Mouse (Mus musculus) CH12.LX (cell line): ENCODE measurements at regions not wholly inside any gene's neighbourhood (a gene's known extent, or its start where the extent isn't known, plus 50 kb on each side); places are given as distances from the start of the nearest gene placed in this dataset.

Experiments used
- BHLHE40 ChIP-seq: IDR thresholded peaks from 2 replicates; pipeline ENCODE4 v1.6.1; 2011; ENCODE audit warnings: mild to moderate bottlenecking, low read depth, low read length, improper control_type of control experiment
- CTCF ChIP-seq, 2 experiments: IDR thresholded peaks in 1 of 2; conservative IDR thresholded peaks in 1 of 2; 2 replicates each; pipeline ENCODE4 v1.5.1; 2011 to 2012; ENCODE audit warnings: low read depth in 2 of 2, low read length in 2 of 2, improper control_type of control experiment in 1 of 2, inconsistent platforms in 1 of 2, mild to moderate bottlenecking in 1 of 2, moderate library complexity in 1 of 2
- MAX ChIP-seq: IDR thresholded peaks from 2 replicates; pipeline ENCODE4 v1.6.1; 2011; ENCODE audit warnings: low read length, improper control_type of control experiment
- MAZ ChIP-seq: IDR thresholded peaks from 2 replicates; pipeline ENCODE4 v1.6.1; 2012; ENCODE audit warnings: low read depth, mild to moderate bottlenecking, inconsistent platforms, low read length, improper control_type of control experiment, moderate library complexity
- MXI1 ChIP-seq: IDR thresholded peaks from 2 replicates; pipeline ENCODE4 v1.6.1; 2011; ENCODE audit warnings: mild to moderate bottlenecking, low read depth, low read length, improper control_type of control experiment
- NELFE ChIP-seq: IDR thresholded peaks from 2 replicates; pipeline ENCODE4 v1.6.1; 2011; ENCODE audit warnings: low read depth, low read length, improper control_type of control experiment
- POLR2A ChIP-seq: IDR thresholded peaks from 2 replicates; pipeline ENCODE4 v1.6.1; 2011; ENCODE audit warnings: low read depth, mild to moderate bottlenecking, improper control_type of control experiment, low read length
- POLR2AphosphoS2 ChIP-seq: IDR thresholded peaks from 2 replicates; pipeline ENCODE4 v1.6.1; 2011; ENCODE audit warnings: low read depth, low read length, improper control_type of control experiment
- RAD21 ChIP-seq: IDR thresholded peaks from 2 replicates; pipeline ENCODE4 v1.6.1; 2011; ENCODE audit warnings: low read depth, mild to moderate bottlenecking, low read length, improper control_type of control experiment, moderate library complexity
- RCOR1 ChIP-seq: conservative IDR thresholded peaks from 2 replicates; pipeline ENCODE4 v1.6.1; 2012; ENCODE audit warnings: low read depth, mild to moderate bottlenecking, inconsistent platforms, low read length, improper control_type of control experiment
- SIN3A ChIP-seq: IDR thresholded peaks from 2 replicates; pipeline ENCODE4 v1.6.1; 2012; ENCODE audit warnings: low read length, improper control_type of control experiment, inconsistent platforms
- SMC3 ChIP-seq: IDR thresholded peaks from 2 replicates; pipeline ENCODE4 v1.6.1; 2011; ENCODE audit warnings: low read depth, low read length, improper control_type of control experiment
- UBTF ChIP-seq: IDR thresholded peaks from 2 replicates; pipeline ENCODE4 v1.6.1; 2012; ENCODE audit warnings: low read depth, mild to moderate bottlenecking, inconsistent platforms, low read length, improper control_type of control experiment, moderate library complexity
- ZKSCAN1 ChIP-seq: IDR thresholded peaks from 2 replicates; pipeline ENCODE4 v1.6.1; 2012; ENCODE audit warnings: low read depth, inconsistent platforms, low read length, improper control_type of control experiment, borderline replicate concordance

DNA sequence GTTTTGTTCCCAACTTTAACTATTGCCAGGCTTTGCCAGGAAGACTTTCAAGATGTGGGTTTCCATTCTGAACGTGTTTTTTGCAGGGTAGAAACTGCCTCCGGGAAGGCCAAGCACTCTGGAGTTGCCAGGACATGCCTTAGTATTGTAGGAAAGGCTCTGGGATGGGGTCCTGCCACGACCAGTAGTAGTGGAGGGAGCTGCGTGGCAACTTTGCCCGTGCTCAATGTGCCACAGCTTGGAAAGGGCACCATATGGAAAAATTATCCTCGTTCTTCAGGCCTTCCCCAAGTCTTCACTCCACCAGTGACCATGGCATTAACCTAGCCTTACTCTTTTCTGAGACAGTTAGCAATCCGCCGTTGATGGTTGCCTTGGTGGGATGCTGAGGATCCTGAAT, 72.5 kb upstream of the Ppara start:
- TF ChIP-seq CTCF (conservative IDR thresholded peaks at IDR 0.05 in 1 of 2, IDR thresholded peaks at IDR 0.05 in 1 of 2; ENCODE audit: low read depth in 2 of 2, low read length in 2 of 2) (no peak), RCOR1 (no peak), BHLHE40 (no peak), UBTF (no peak), NELFE (no peak), SIN3A (no peak), POLR2AphosphoS2 (no peak), MAZ (no peak), RAD21 (no peak), MAX (no peak), ZKSCAN1 (no peak), SMC3 (no peak), POLR2A (no peak), MXI1 (no peak)
